Mouse (Mus musculus) lung, adult 18-20 months (tissue): ENCODE results near the gene Crlf1.

Source experiments
- DNase-seq, 2 experiments: peaks; one replicate each; pipeline ENCODE4 v3.0.0; 2022; ENCODE audit warnings: mixed read lengths in 2 of 2

Crlf1 gene

GRCm38 (mm10) chr8:70492664-70493640, at the start of gene Crlf1:
TSS of gene Crlf1 (plus strand) at chr8:70493158.
- no peak for DNase-seq

GRCm38 (mm10) chr8:70443326-70443725, 49.6 kb upstream of the Crlf1 start:
- no peak for DNase-seq

- DNase-seq = no peak
These were observed 47.0 kb upstream of the Crlf1 start for GRCm38 (mm10) chr8:70445988-70446387.

DNA sequence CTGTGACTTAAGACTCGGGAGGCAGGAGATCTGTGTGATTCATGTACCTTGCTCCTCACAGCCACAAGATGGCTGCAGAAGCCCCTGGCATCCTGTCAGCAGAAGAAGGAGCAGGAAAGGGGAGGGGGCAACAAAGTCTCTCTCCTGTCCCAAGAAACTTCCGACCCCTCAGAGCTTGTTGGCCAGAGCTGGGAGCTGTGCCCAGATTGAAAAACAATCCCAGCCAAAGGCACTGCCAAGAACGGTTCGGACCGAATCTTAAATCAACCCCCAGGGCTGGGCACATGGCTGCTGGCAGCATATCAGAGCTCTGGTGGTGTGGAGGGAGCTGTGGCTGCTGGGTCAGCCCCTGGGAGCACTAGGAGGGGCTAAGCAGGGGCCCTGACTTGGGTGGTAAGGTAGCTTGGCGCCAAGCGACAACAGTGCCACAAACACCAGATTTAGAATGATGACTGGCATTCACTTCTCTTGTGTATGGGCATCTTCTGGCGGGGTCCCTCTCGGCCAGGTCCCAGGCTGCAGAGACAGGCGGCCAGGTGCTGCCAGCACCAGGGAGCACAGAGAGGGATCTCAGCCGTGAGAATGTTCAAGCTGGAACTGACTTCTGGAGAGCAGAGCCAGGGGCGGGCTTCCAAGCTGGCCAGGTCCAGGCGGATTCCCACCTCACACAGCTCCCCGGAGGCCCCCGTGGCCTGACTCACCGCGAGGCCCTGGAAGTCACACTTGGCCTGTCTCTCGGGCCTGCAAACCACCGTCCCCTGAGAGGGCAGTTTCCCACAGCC, 45.1 kb upstream of the Crlf1 start:
- no peak for DNase-seq

GRCm38 (mm10) chr8:70452196-70452966, 40.6 kb upstream of the Crlf1 start:
- DNase-seq = no peak

DNA sequence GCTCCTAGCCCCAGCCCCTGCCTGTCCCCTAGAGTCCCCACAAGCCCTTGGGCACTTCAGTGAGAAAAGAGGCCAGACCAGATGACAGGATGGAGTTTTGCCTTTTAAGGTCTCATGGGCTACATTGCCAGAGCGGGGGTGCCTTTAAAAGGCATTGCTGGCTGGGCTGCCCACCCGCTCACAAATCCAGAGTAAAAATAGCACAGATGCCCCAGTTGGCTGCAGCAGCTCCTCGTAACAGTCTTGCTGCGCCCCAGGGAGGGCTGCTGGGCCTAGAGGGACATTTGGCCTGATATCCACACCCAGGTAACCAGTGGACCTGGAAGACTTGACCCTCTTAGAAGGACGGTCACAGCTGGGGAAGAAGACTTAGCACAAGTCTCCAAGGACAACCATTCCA, 39.1 kb upstream of the Crlf1 start:
- no peak for DNase-seq

DNA sequence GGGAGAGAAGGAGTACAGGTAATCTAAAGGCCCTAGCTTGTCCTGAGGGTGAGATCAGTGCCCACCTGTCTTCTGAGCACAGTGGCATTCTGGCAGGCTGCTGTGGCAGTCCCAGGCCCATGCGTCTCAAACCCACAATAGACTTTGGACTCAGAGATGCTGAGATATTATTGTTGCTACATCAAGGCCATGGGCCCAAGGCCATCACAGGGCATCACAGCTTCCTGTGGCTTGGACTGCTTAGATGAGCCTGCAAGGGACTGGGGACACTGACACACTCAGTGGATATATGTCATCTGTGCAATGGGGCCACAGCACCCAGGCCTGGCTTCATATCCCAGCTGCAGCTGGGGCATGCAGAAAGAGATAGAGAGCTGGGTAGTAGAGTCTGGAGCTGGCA, 36.0 kb upstream of the Crlf1 start:
- DNase-seq = no peak

GRCm38 (mm10) chr8:70457882-70458281, 35.1 kb upstream of the Crlf1 start:
- DNase-seq = no peak

DNA sequence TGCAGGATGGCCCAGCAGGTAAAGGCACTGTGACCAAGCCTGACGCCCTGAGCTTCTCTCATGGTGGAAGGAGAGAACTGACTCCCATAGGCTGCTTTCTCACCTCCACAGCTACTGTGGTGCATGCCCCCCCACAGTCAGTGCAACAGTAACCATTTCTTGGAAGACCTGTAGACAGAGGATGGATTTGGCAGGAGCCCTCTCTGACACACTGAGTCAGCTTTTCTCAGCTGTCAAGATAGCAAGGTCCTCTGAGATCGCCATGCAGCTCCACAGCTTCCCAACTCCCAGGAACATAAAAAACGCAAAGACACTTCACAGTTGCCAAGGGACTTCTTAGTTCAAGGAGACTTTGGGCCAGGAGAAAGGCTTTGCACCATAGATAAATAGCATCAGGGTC, 34.5 kb upstream of the Crlf1 start:
- no peak for DNase-seq

DNA sequence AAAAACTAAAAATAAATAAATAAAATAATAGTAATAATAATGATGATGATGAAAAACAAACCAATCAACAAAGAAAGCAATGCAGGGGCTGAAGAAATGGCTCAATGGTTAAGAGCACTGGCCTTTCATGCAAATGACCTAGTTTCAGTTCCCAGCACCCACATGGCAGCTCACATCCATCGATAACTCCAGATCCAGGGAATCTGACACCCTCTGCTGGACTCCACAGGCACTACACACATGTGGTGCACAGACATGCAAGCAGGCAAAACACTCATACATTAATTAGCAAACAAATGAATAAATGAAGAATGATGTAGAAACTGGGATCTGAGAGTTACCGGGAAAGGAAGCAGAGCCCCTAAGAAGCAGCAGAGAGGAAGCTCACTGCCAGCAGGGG, 33.3 kb upstream of the Crlf1 start:
- no peak for DNase-seq

- no peak for DNase-seq
These were observed 32.8 kb upstream of the Crlf1 start for GRCm38 (mm10) chr8:70460199-70460598.

DNA sequence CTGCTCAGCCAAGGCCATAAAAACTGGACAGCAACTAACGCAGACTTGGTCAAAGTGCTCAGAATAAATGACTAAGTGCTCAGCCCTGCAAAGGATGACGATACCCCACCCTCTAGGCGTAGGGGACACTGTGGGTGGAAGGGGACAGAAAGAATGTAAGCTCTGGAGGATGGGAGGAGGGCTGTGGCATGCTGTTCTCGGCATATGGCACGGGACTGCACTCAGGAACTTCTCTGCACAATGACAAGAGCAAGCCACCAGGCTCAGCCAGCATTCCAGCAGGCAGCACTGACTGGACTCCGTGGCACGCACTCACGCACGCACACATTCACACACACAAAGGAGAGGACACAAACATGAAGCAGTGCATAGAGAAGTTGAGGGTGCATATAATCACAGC, 32.4 kb upstream of the Crlf1 start:
- peak in 1 of 2 experiments; percentile 20 for DNase-seq

GRCm38 (mm10) chr8:70461765-70462515, 31.0 kb upstream of the Crlf1 start:
- no peak for DNase-seq

DNA sequence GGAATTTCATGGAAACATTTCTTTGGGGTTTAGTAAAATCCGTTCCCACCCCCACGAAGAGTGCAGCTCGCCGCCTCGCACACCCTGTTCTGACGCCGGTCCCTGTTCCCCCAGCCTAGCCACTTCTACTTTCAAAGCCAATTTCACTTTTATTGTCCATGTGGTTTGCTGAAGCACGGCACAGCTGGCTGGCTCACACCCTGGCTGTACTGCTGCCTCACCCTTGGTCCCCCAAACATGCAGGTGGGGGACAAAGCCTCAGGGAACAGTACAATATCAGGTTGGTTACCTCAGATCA, 30.5 kb upstream of the Crlf1 start:
- DNase-seq = no peak

GRCm38 (mm10) chr8:70463306-70463705, 29.7 kb upstream of the Crlf1 start:
- no peak for DNase-seq

DNA sequence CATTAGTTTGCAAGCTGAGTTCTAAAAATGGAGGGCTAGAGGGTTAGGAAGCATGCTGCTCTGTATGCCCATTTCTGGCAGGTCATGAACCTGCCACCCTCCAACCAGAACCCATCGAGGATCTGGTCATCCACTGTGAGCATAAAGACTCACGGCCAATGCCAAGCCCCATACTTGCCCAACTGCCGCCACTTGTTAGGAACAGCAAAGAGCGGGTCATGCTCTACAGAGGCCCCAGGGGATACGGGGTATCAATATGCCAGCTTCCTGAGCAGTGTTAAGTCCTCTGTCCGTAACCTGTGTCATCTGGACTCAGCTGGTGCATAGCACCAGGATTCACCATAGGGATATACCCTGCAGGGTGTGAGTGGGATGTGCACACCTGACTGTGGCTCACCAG, 28.8 kb upstream of the Crlf1 start:
- no peak for DNase-seq

DNA sequence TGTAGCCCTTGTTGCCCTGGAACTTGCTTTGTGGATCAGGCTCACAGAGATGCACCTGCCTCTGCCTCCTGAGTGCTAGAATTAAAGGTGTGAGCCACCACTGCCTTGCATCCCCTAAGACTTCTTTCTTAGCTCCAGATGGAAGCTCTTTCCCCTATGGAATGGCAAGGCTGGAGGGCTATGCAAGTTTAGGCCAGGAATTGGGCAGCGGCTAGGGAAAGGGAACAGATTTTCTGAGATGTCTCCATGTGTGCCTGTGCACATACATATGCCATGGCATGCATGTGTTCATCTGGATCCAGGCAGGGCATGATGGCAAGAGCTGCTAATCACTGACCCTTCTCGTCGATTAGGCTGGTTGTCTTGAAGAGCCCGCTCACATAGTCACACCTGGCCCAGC, 27.3 kb upstream of the Crlf1 start:
- no peak for DNase-seq

DNA sequence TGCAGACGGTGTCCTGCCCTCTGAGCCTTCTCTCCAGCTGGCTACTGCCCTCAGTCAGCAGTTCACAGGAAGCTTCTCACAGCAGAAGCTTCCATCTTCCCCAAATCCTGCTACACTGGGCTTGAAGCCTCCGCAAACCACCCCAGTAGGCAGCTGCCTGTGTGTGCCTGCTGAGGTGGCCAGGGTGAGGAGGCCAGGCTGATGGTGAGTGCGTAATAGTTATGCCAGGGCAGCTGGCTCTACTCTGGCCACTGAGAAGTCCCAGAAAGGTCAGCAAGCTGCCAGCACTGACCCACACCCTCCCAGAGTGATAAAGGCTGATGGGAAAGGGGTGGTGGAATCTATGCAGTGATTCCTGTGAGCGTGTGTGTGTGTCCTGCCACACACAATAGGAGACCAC, 26.7 kb upstream of the Crlf1 start:
- no peak for DNase-seq

GRCm38 (mm10) chr8:70466771-70467170, 26.2 kb upstream of the Crlf1 start:
- peak in 1 of 2 experiments; percentile 19 for DNase-seq

DNA sequence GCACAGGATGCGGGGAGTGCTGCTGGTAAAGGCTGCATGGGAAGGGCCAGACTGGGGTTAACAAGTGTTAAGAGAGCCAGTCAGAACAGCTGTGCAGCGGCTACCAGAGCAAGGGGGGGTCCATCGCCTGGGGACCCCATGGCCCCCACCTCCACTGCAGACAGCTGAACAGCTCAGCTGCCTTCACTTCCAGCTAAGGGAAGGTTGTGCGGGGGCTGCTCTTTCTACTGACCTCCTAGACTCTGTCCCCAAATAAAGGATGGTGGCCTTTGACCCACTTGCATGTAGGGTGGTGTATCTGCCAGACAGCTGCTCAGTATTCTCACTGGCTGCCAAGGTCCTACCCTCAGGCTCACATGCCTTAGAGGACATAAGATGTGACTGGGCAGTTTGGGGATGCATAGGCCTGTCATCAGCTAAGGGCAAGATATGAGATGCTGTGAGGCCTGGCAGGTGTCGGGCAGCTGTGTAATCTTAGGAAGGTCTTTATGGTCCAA, 25.7 kb upstream of the Crlf1 start:
- DNase-seq = no peak

DNA sequence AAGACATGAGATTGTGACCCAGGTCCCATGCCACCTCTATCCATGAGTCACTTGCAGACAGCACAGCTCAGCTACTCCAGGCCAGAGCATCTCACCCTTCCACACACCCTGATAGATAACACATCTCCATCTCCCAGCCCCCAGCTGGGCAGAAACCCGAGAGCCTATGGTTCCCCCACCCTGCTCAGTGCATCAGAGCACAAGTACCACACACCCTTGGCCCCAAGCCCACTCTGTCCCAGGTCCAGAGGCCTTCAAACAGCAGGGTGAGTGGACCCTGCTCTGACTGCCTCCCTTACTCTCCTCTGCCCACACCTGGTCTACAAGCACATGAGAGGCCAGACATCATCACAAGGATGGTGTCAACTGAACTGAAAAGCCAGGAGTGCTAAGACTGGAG, 25.1 kb upstream of the Crlf1 start:
- DNase-seq = no peak

GRCm38 (mm10) chr8:70468733-70469132, 24.2 kb upstream of the Crlf1 start:
- DNase-seq = peak in 1 of 2 experiments; percentile 60
